Mouse (Mus musculus) kidney, embryonic 15.5 days (tissue): ENCODE measurements around the gene Tbata. TPM values are rescaled to one million over a fixed set of nuclear protein-coding genes. Genes with fewer than 3 reads are reported as not detected.
A peak's percentile ranks its signal among the peaks of the same experiment; 100 is the strongest.

Experiments
- ATAC-seq: fragments of 200-750 bp; cut with Nextera tagmentation; replicated peaks from 2 replicates; pipeline ENCODE4 v1.8.0; 2017; ENCODE audit warnings: moderate TSS enrichment; ENCODE audit not compliant: low FRiP score
- H3K27ac ChIP-seq: fragments of 300-500 bp; sonication (generic); 2 replicates; pipeline ENCODE4 v1.5.1; 2015; ENCODE audit warnings: mild to moderate bottlenecking, inconsistent platforms
- H3K27me3 ChIP-seq: fragments of 300-500 bp; sonication (generic); 2 replicates; pipeline ENCODE4 v1.6.1; 2015; ENCODE audit warnings: inconsistent platforms
- H3K36me3 ChIP-seq: fragments of 300-500 bp; sonication (generic); 2 replicates; pipeline ENCODE4 v1.6.1; 2015; ENCODE audit warnings: inconsistent platforms
- H3K4me1 ChIP-seq: fragments of 300-500 bp; sonication (generic); 2 replicates; pipeline ENCODE4 v1.6.1; 2015; ENCODE audit warnings: inconsistent platforms
- H3K4me2 ChIP-seq: fragments of 300-500 bp; sonication (generic); 2 replicates; pipeline ENCODE4 v1.6.1; 2015; ENCODE audit warnings: moderate library complexity, mild to moderate bottlenecking, inconsistent platforms
- H3K4me3 ChIP-seq: fragments of 300-500 bp; sonication (generic); replicated peaks from 2 replicates; pipeline ENCODE4 v1.5.1; 2015; ENCODE audit warnings: mild to moderate bottlenecking, inconsistent platforms
- H3K9ac ChIP-seq: fragments of 300-500 bp; sonication (generic); 2 replicates; pipeline ENCODE4 v1.6.1; 2015; ENCODE audit warnings: mild to moderate bottlenecking, inconsistent platforms
- H3K9me3 ChIP-seq: fragments of 300-500 bp; sonication (generic); replicated peaks from 2 replicates; pipeline ENCODE4 v1.6.1; 2016; ENCODE audit warnings: inconsistent platforms
- WGBS: fragments of 180-500 bp; shearing (Covaris S2); methylation state at CpG from one replicate; pipeline ENCODE4 v1.1.7; 2015; ENCODE audit warnings: mixed read lengths; 5-methylcytosine and 5-hydroxymethylcytosine counted together
- polyA plus RNA-seq: library from polyadenylated mRNA; unstranded; fragments of >200 nt; fragmentation: Nextera tagmentation; extraction: Ambion mirVana; gene quantifications from 2 replicates; pipeline ENCODE4 v1.2.1, GENCODE M21; 2015

Gene Tbata
- polyA plus RNA-seq = 0.23 TPM in 1 of 2 replicates, not detected in the other

DNA sequence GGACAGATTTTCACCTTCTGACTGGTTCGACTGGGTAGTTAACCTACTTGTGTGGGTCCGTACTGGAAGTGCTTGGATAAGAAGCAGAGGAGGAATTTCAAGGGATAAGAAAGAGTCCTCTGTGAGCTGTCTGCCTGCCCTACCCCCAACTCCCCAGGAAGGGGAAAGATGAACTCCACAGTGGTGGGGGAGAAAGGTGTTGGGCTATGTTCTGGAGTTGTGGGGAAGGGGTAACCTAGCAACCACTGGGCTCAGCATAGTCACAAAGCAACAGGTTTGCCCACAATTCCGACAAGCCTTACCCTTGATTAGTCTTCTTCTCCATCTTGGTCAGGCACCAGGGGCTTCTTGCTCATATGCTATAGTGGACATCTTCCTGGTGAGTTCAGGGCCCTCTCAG lies at the start of gene Tbata:
Tbata (plus strand) TSS at position 301 of the 400 bp plus-strand sequence.
- Histone ChIP-seq H3K4me2 (no peak within 1 kb of the TSS), H3K36me3 (no peaks in the 10 kb centered on the region), H3K4me3 (no peak within 1 kb of the TSS), H3K9me3 (no peaks in the 10 kb centered on the region), H3K9ac (no peak within 1 kb of the TSS), H3K27me3 (peaks cover 22% of the 10 kb centered on the region), H3K27ac (no peak within 1 kb of the TSS), H3K4me1 (peaks cover 12% of the 10 kb centered on the region)
- no peak for ATAC-seq
- WGBS = 74% methylated on average over 3 of the region's 3 CpGs

GRCm38 (mm10) chr10:61123276-61123913 lies 48.4 kb upstream of the Tbata start:
- WGBS = 85% methylated on average over 3 of the region's 3 CpGs
- Histone ChIP-seq H3K27me3 (no peaks in the 10 kb centered on the region), H3K27ac (no peak overlapping the region), H3K4me2 (no peak overlapping the region), H3K4me1 (no peaks in the 10 kb centered on the region), H3K9me3 (no peaks in the 10 kb centered on the region), H3K9ac (no peak overlapping the region), H3K4me3 (no peak overlapping the region), H3K36me3 (peaks cover 41% of the 10 kb centered on the region)
- no peak for ATAC-seq

DNA sequence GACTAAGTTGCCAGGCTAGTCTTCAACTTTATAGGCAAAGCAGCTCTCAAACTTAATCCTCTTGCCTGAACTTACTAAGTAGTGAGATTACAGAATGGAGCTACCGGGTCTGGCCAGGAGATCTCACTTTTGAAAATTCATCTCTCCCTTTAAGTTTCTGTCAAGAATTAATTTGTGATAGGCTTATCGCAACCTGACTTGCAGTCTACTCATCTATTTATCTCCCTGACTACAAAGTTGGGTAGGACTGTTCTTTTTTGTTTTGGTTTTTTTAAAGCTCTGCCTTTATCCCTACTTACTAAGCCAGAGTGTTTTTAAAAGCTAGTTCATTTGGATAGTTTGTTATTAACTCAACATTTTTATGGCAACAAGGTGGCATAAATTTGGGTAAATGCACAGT lies 47.3 kb upstream of the Tbata start:
- no peak overlapping the region for H3K4me3 ChIP-seq
- H3K27me3 ChIP-seq = no peaks in the 10 kb centered on the region
- no peak overlapping the region for H3K4me2 ChIP-seq
- no peak overlapping the region for H3K27ac ChIP-seq
- H3K4me1 ChIP-seq = no peaks in the 10 kb centered on the region
- no peak overlapping the region for H3K9ac ChIP-seq
- WGBS = 93% methylated on average over 2 of the region's 2 CpGs
- no peaks in the 10 kb centered on the region for H3K9me3 ChIP-seq
- no peak for ATAC-seq
- H3K36me3 ChIP-seq = peaks cover 33% of the 10 kb centered on the region

- H3K4me1 ChIP-seq = no peaks in the 10 kb centered on the region
- no peak overlapping the region for H3K4me2 ChIP-seq
- no peaks in the 10 kb centered on the region for H3K27me3 ChIP-seq
- ATAC-seq = no peak
- H3K9ac ChIP-seq = no peak overlapping the region
- H3K27ac ChIP-seq = no peak overlapping the region
- H3K4me3 ChIP-seq = no peak overlapping the region
- no peaks in the 10 kb centered on the region for H3K9me3 ChIP-seq
- peaks cover 16% of the 10 kb centered on the region; the same call in 1 of the 2 replicates for H3K36me3 ChIP-seq
- 92% methylated on average over 1 of the region's 1 CpGs for WGBS
Measured at GRCm38 (mm10) chr10:61128701-61129365, 42.9 kb upstream of the Tbata start.

GRCm38 (mm10) chr10:61130959-61131358 lies 40.8 kb upstream of the Tbata start:
- Histone ChIP-seq H3K9me3 (no peaks in the 10 kb centered on the region), H3K27me3 (no peaks in the 10 kb centered on the region), H3K4me3 (no peak overlapping the region), H3K9ac (no peak overlapping the region), H3K4me1 (no peaks in the 10 kb centered on the region), H3K36me3 (peaks cover 22% of the 10 kb centered on the region; the same call in 1 of the 2 replicates), H3K27ac (no peak overlapping the region), H3K4me2 (no peak overlapping the region)
- WGBS = 83% methylated on average over 3 of the region's 3 CpGs
- no peak for ATAC-seq

- Histone ChIP-seq H3K27me3 (no peaks in the 10 kb centered on the region), H3K9me3 (no peaks in the 10 kb centered on the region), H3K4me2 (no peak overlapping the region), H3K4me1 (no peaks in the 10 kb centered on the region), H3K27ac (no peak overlapping the region), H3K9ac (no peak overlapping the region), H3K4me3 (no peak overlapping the region), H3K36me3 (peaks cover 18% of the 10 kb centered on the region; the same call in 1 of the 2 replicates)
- 83% methylated on average over 4 of the region's 4 CpGs for WGBS
- ATAC-seq = no peak
Measured at GRCm38 (mm10) chr10:61134041-61134440, 37.7 kb upstream of the Tbata start.

- 55% methylated on average over 3 of the region's 3 CpGs for WGBS
Measured at GRCm38 (mm10) chr10:61135226-61135839, 36.4 kb upstream of the Tbata start.

DNA sequence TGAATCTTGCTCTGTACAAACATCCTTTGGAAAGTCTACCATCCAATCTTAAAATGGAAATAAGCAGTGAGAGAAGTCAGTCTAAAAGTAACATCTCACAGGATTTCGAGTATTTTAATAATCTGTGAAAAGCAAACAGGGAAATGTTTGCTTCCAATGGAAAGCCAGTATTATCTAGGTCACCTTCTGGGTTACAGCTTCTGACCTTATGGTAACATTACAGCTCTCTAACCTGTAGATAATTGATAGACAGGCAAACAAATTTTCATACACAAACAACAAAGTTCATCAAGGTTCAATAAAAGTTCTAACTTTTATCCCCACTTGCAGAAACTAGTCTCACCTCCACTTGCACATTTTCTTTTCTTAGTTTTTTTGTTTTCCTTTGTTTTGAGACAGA lies 34.2 kb upstream of the Tbata start:
- no peak overlapping the region for H3K4me3 ChIP-seq
- ATAC-seq = no peak
- H3K4me2 ChIP-seq = no peak overlapping the region
- no peak overlapping the region for H3K27ac ChIP-seq
- no peaks in the 10 kb centered on the region for H3K4me1 ChIP-seq
- H3K27me3 ChIP-seq = no peaks in the 10 kb centered on the region
- peaks cover 19% of the 10 kb centered on the region for H3K36me3 ChIP-seq
- WGBS = 77% methylated on average over 1 of the region's 1 CpGs
- no peaks in the 10 kb centered on the region for H3K9me3 ChIP-seq
- H3K9ac ChIP-seq = no peak overlapping the region

More at GRCm38 (mm10) chr10:61135226-61135839, 36.4 kb upstream of the Tbata start:
- H3K4me1 ChIP-seq = no peaks in the 10 kb centered on the region
- H3K27me3 ChIP-seq = no peaks in the 10 kb centered on the region
- H3K9ac ChIP-seq = no peak overlapping the region
- no peak for ATAC-seq
- H3K9me3 ChIP-seq = no peaks in the 10 kb centered on the region
- no peak overlapping the region for H3K4me2 ChIP-seq
- H3K27ac ChIP-seq = no peak overlapping the region
- H3K4me3 ChIP-seq = no peak overlapping the region
- peaks cover 22% of the 10 kb centered on the region; the same call in 1 of the 2 replicates for H3K36me3 ChIP-seq

DNA sequence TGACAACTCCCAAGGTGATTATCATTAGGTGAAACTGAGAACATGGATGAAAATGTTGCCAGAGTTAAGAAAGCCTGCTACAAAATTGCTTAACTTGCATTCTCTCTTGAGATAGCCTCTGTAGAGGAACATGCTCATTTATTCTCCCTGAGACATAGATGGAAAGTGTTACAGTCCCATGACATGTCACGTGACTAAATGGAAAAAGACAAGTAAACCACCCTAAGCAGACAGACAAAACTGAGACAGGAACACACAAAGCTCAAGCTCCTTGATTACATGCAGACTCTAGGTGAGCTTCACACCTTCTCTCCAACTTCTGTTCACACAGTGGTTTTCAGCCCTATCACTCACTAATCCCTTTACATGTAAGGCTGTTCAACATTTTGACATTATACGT lies 28.4 kb upstream of the Tbata start:
- WGBS = 86% methylated on average over 2 of the region's 2 CpGs
- no peak overlapping the region for H3K9ac ChIP-seq
- no peaks in the 10 kb centered on the region for H3K9me3 ChIP-seq
- no peak overlapping the region for H3K4me2 ChIP-seq
- H3K4me1 ChIP-seq = peaks cover 13% of the 10 kb centered on the region
- ATAC-seq = no peak
- H3K4me3 ChIP-seq = no peak overlapping the region
- H3K36me3 ChIP-seq = peaks cover 16% of the 10 kb centered on the region
- H3K27ac ChIP-seq = no peak overlapping the region
- no peaks in the 10 kb centered on the region for H3K27me3 ChIP-seq

DNA sequence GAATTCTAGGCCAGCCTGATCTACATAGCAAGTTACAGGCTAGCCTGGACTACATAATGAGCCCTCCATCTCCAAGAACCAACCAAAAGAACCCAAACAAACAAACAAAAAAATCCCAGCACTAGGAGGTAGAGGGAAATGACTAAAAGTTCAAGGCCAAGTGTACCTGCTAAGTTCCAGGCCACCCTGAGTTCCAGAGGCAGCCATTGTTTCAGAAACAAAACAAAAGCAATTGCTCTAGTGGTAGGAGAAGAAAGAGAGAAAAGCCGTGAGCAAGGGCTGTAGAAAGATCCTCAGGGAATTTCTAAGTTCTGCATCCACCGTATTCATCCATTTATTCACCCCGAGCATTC lies 26.0 kb upstream of the Tbata start:
- Histone ChIP-seq H3K9me3 (no peaks in the 10 kb centered on the region), H3K4me2 (peak overlapping the region; percentile 97), H3K27ac (peak overlapping the region; percentile 98), H3K4me3 (peak overlapping the region; percentile 94), H3K4me1 (peaks cover 16% of the 10 kb centered on the region), H3K27me3 (no peaks in the 10 kb centered on the region), H3K36me3 (peaks cover 11% of the 10 kb centered on the region; the same call in 1 of the 2 replicates), H3K9ac (peak overlapping the region; percentile 96)
- 0% methylated on average over 3 of the region's 3 CpGs for WGBS
- ATAC-seq = no peak

GRCm38 (mm10) chr10:61146119-61146806 lies 25.5 kb upstream of the Tbata start:
- Histone ChIP-seq H3K36me3 (peaks cover 11% of the 10 kb centered on the region; the same call in 1 of the 2 replicates), H3K9me3 (no peaks in the 10 kb centered on the region), H3K4me1 (peaks cover 16% of the 10 kb centered on the region), H3K4me2 (peak overlapping the region; percentile 97), H3K4me3 (peak overlapping the region; percentile 94), H3K27ac (peak overlapping the region; percentile 98), H3K27me3 (no peaks in the 10 kb centered on the region), H3K9ac (peak overlapping the region; percentile 96)
- WGBS = 0% methylated on average over 49 of the region's 53 CpGs
- peak; percentile 74 for ATAC-seq

GRCm38 (mm10) chr10:61146807-61147156 lies 25.0 kb upstream of the Tbata start:
- peak overlapping the region; percentile 94 for H3K4me3 ChIP-seq
- peaks cover 16% of the 10 kb centered on the region for H3K4me1 ChIP-seq
- peaks cover 7% of the 10 kb centered on the region; the same call in 1 of the 2 replicates for H3K36me3 ChIP-seq
- peak overlapping the region; percentile 97 for H3K4me2 ChIP-seq
- no peaks in the 10 kb centered on the region for H3K9me3 ChIP-seq
- H3K27me3 ChIP-seq = no peaks in the 10 kb centered on the region
- H3K9ac ChIP-seq = peak overlapping the region; percentile 96
- ATAC-seq = peak; percentile 67; the same call in 1 of the 2 replicates
- H3K27ac ChIP-seq = peak overlapping the region; percentile 98
- WGBS = under 1% methylated on average over 13 of the region's 14 CpGs
